Mouse (Mus musculus): ENCODE data around the gene Arhgef12. TPM values are rescaled to one million over a fixed set of nuclear protein-coding genes. Genes with fewer than 3 reads are reported as not detected.

Arhgef12 gene
- polyA plus RNA-seq, 1 experiment, result 7.4 TPM

DNA sequence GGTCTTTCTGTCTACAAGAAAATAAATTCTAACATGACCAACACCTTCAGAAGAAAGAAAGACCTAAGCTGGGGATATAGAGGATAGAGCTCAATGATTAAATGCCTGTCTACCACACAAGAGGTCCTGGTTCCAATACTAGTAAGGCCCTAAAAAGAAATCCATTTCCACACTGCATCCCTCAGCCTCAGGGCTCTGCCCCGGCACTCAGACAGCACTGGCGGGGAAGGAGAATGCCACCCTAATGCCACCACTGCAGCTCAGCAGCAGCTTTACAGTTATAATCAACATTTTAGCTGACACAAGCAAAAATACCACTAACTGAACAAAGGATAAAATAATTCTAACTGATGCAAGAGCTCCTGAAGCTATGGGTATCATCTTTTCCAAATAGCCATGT is 36.9 kb downstream of the Arhgef12 start:
- TF ChIP-seq CTCF (IDR thresholded peaks at IDR 0.05; ENCODE audit: extremely low read depth, insufficient read length, insufficient replicate concordance, low read depth, low read length), result no peak
- no peak for TF ChIP-seq POLR2A (IDR thresholded peaks at IDR 0.05; ENCODE audit: low read depth, low read length)
- H3K27me3 ChIP-seq (ENCODE audit: control insufficient read depth, insufficient read depth, low read length), result no peaks in the 10 kb centered on the region
- WGBS, result 88% methylated on average over 2 of the region's 2 CpGs

DNA sequence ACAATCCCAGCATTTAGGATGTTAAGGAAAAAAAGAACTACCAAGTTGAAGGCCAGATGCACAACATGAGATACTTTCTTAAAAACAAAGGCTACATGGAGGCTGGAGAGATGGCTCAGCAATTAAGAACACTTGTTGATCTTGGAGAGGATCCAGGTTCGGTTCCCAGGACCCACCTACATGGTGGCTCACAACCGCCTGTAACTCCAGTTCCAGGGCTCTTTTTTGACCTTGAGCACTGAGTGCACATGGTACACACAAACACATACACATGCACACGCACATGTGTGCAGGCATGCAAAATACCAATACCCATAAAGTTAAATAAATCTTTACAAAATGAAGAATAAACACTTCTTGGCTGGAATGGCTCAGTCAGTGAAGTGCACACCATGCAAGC is 39.1 kb downstream of the Arhgef12 start:
- H3K27me3 ChIP-seq (ENCODE audit: control insufficient read depth, insufficient read depth, low read length), result no peaks in the 10 kb centered on the region
- H3K4me3 ChIP-seq (ENCODE audit: low read depth, low read length), result no peak overlapping the region
- 41% methylated on average over 3 of the region's 3 CpGs for WGBS
- no peak overlapping the region for H3K27ac ChIP-seq (ENCODE audit: insufficient read depth, low read depth, low read length)
- no peaks in the 10 kb centered on the region for H3K36me3 ChIP-seq (ENCODE audit: control insufficient read depth, insufficient read depth, low read length)
- TF ChIP-seq POLR2A (IDR thresholded peaks at IDR 0.05; ENCODE audit: low read depth, low read length), result no peak
- no peak for TF ChIP-seq CTCF (IDR thresholded peaks at IDR 0.05; ENCODE audit: extremely low read depth, insufficient read length, insufficient replicate concordance, low read depth, low read length)
- peaks cover 2% of the 10 kb centered on the region; the same call in 1 of the 2 replicates for H3K4me1 ChIP-seq (ENCODE audit: control insufficient read depth, insufficient read depth, insufficient read length, low read length)

More for the DNA sequence above, 36.9 kb downstream of the Arhgef12 start:
- H3K4me1 ChIP-seq (ENCODE audit: control insufficient read depth, insufficient read depth, insufficient read length, low read length), result peaks cover 2% of the 10 kb centered on the region; the same call in 1 of the 2 replicates
- no peak overlapping the region for H3K27ac ChIP-seq (ENCODE audit: insufficient read depth, low read depth, low read length)
- H3K4me3 ChIP-seq (ENCODE audit: low read depth, low read length), result no peak overlapping the region
- no peaks in the 10 kb centered on the region for H3K36me3 ChIP-seq (ENCODE audit: control insufficient read depth, insufficient read depth, low read length)

DNA sequence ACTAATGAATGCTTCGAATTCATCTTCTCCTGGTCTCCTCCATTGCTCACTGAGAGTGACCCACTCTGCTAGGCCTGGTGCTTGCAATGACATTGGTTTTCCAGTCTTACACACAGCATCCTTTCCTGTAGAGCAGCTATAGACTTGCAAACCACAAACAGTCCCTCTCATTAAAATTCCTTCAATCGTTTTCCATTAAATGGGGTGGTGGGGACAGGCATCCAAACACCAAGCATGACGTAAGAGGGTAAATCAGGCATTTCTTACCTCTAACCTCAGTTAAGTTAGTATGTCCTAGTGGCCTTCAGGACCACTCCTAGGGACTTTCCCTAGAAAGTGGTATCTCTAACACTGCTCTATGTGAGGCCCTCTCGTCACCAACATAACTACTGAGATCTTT is 41.8 kb downstream of the Arhgef12 start:
- Histone ChIP-seq H3K27ac (ENCODE audit: insufficient read depth, low read depth, low read length) (no peak overlapping the region), H3K27me3 (ENCODE audit: control insufficient read depth, insufficient read depth, low read length) (no peaks in the 10 kb centered on the region), H3K4me1 (ENCODE audit: control insufficient read depth, insufficient read depth, insufficient read length, low read length) (peaks cover 2% of the 10 kb centered on the region; the same call in 1 of the 2 replicates), H3K36me3 (ENCODE audit: control insufficient read depth, insufficient read depth, low read length) (no peaks in the 10 kb centered on the region), H3K4me3 (ENCODE audit: low read depth, low read length) (no peak overlapping the region)
- WGBS, result 89% methylated on average over 4 of the region's 4 CpGs
- no peak for TF ChIP-seq CTCF (IDR thresholded peaks at IDR 0.05; ENCODE audit: extremely low read depth, insufficient read length, insufficient replicate concordance, low read depth, low read length)
- TF ChIP-seq POLR2A (IDR thresholded peaks at IDR 0.05; ENCODE audit: low read depth, low read length), result no peak

DNA sequence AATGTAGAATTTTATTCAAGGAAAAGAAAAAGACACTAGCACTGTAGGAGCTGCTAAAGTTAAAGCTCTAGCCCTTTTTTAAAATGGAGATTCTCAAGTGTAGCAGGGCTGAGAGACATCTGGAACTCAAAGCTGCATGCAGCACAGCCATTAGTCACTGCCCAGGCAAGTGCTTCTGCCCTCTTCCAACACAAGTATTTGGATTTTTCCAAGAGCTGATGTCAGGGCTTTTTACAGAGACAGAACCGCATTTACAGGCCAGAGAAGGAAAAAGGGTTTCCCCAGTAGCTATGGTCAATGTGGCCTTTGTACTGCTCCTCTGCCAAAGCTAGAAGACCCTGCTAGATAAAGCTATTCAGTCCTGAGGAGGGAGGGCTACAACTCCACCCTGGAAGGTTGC is 45.5 kb downstream of the Arhgef12 start:
- WGBS, result 88% methylated on average over 1 of the region's 1 CpGs
- Histone ChIP-seq H3K36me3 (ENCODE audit: control insufficient read depth, insufficient read depth, low read length) (no peaks in the 10 kb centered on the region), H3K4me3 (ENCODE audit: low read depth, low read length) (no peak overlapping the region), H3K27me3 (ENCODE audit: control insufficient read depth, insufficient read depth, low read length) (no peaks in the 10 kb centered on the region), H3K27ac (ENCODE audit: insufficient read depth, low read depth, low read length) (no peak overlapping the region), H3K4me1 (ENCODE audit: control insufficient read depth, insufficient read depth, insufficient read length, low read length) (no peaks in the 10 kb centered on the region)
- TF ChIP-seq CTCF (IDR thresholded peaks at IDR 0.05; ENCODE audit: extremely low read depth, insufficient read length, insufficient replicate concordance, low read depth, low read length), result no peak
- TF ChIP-seq POLR2A (IDR thresholded peaks at IDR 0.05; ENCODE audit: low read depth, low read length), result no peak

DNA sequence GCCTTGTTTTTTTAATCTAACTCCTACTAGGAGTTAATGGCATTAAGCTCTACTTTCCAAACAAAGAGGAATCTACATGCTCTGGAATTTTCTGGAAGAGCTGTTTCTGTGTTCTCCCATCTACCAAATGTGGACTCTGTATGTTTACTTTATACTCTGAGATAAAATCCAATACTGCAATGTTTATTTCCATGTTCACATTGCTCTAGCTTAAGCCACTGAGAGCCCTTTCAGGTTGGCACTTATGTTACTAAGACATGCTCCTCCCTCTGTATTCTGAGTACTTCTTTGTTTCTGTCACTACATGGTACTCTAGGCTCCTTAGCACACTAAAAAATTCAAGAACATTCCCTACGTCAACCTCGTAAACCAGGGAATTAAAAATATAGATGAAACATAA is 56.6 kb downstream of the Arhgef12 start:
- Histone ChIP-seq H3K27ac (ENCODE audit: insufficient read depth, low read depth, low read length) (no peak overlapping the region), H3K4me3 (ENCODE audit: low read depth, low read length) (no peak overlapping the region), H3K4me1 (ENCODE audit: control insufficient read depth, insufficient read depth, insufficient read length, low read length) (no peaks in the 10 kb centered on the region), H3K27me3 (ENCODE audit: control insufficient read depth, insufficient read depth, low read length) (no peaks in the 10 kb centered on the region), H3K36me3 (ENCODE audit: control insufficient read depth, insufficient read depth, low read length) (no peaks in the 10 kb centered on the region)
- WGBS, result 77% methylated on average over 2 of the region's 2 CpGs
- TF ChIP-seq CTCF (IDR thresholded peaks at IDR 0.05; ENCODE audit: extremely low read depth, insufficient read length, insufficient replicate concordance, low read depth, low read length) (no peak), POLR2A (IDR thresholded peaks at IDR 0.05; ENCODE audit: low read depth, low read length) (no peak)

DNA sequence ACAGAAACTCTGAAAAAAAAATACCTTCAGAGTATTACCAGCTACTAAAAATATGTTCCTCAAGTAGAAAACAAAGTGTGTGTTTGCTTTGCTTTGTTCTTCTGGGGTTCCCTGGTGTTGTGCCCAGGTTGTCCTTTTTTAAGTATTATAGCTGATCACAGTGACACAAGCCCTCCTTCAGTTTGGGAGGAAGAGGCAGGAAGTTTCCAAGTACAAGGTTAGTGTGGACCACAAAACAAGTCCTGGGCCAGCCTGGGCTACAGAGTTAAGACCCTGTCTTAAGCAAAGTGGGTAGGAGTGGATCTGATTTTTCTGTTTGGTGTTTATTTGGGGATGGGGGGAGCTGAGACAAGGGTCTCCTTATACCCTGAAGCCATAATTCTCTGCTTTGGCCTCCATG is 62.6 kb downstream of the Arhgef12 start:
- H3K4me3 ChIP-seq (ENCODE audit: low read depth, low read length), result no peak overlapping the region
- no peaks in the 10 kb centered on the region for H3K27me3 ChIP-seq (ENCODE audit: control insufficient read depth, insufficient read depth, low read length)
- TF ChIP-seq POLR2A (IDR thresholded peaks at IDR 0.05; ENCODE audit: low read depth, low read length) (no peak), CTCF (IDR thresholded peaks at IDR 0.05; ENCODE audit: extremely low read depth, insufficient read length, insufficient replicate concordance, low read depth, low read length) (no peak)
- peaks cover 3% of the 10 kb centered on the region; the same call in 1 of the 2 replicates for H3K36me3 ChIP-seq (ENCODE audit: control insufficient read depth, insufficient read depth, low read length)
- no peak overlapping the region for H3K27ac ChIP-seq (ENCODE audit: insufficient read depth, low read depth, low read length)
- H3K4me1 ChIP-seq (ENCODE audit: control insufficient read depth, insufficient read depth, insufficient read length, low read length), result no peaks in the 10 kb centered on the region

DNA sequence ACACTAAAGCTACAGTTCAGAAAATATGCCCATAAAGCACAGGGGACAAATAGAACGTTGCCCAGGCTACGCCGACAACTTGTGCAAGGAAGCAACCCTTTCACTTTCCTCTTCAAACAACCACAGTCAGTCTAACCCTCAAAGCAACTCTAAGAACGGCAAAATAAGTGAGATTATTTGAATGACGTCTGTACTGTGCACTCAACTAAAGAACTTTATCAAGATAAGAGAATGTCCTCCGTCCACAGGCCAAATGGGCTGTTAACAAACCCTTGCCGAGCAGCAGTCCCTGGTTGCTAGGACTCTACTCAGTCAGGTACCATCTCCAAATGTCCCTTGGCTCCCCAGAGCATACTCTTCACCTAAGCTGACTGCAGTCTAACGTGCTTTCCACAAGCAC is 68.6 kb downstream of the Arhgef12 start:
- TF ChIP-seq CTCF (IDR thresholded peaks at IDR 0.05; ENCODE audit: extremely low read depth, insufficient read length, insufficient replicate concordance, low read depth, low read length) (no peak), POLR2A (IDR thresholded peaks at IDR 0.05; ENCODE audit: low read depth, low read length) (no peak)
- Histone ChIP-seq H3K36me3 (ENCODE audit: control insufficient read depth, insufficient read depth, low read length) (peaks cover 5% of the 10 kb centered on the region; the same call in 1 of the 2 replicates), H3K4me3 (ENCODE audit: low read depth, low read length) (no peak overlapping the region), H3K27me3 (ENCODE audit: control insufficient read depth, insufficient read depth, low read length) (no peaks in the 10 kb centered on the region), H3K4me1 (ENCODE audit: control insufficient read depth, insufficient read depth, insufficient read length, low read length) (no peaks in the 10 kb centered on the region), H3K27ac (ENCODE audit: insufficient read depth, low read depth, low read length) (no peak overlapping the region)
- 63% methylated on average over 8 of the region's 8 CpGs for WGBS
